Mouse (Mus musculus) E14TG2a.4 (cell line): ENCODE results near the gene Ccdc97.

Experiments used
- CTCF ChIP-seq: conservative IDR thresholded peaks from 2 replicates; pipeline ENCODE4 v1.5.1; 2014; ENCODE audit warnings: low read length
- POU5F1 ChIP-seq: IDR thresholded peaks from 2 replicates; pipeline ENCODE4 v1.6.1; 2014; ENCODE audit warnings: low read length, borderline replicate concordance

DNA sequence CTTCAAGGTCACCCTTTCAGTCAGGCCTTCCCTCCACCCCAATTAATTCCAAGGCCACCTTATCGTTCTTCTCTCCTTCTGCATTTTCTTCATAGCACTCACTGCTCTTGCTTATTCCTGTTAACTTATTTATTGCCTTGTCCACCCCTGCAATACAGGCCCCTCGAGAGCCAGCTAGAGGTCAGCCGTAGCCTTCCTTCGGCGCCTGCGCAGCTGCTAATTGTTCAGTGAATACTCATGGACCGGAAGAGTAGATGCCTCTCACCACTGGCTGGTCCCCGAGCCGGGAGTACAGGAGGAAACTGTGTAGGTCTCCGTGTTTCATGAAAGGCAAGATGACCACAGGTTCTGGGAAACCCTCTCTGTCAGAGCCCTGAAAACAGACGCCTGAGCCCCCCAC is 44.8 kb upstream of the Ccdc97 start:
- TF ChIP-seq CTCF (no peak), POU5F1 (no peak)
